Mouse (Mus musculus): Measurements from ENCODE around the gene Cacna1d.

The Cacna1d gene

GRCm38 (mm10) chr14:30491342-30491741, at the start of gene Cacna1d:
Cacna1d (minus strand) TSS chr14:30491455.
- DNase-seq (ENCODE audit: low read depth, low spot score) = no peak

- no peak for DNase-seq (ENCODE audit: low read depth, low spot score)
Measured at GRCm38 (mm10) chr14:30533780-30534450, 42.7 kb upstream of the Cacna1d start.

GRCm38 (mm10) chr14:30531896-30532295, 40.6 kb upstream of the Cacna1d start:
- no peak for DNase-seq (ENCODE audit: low read depth, low spot score)

DNA sequence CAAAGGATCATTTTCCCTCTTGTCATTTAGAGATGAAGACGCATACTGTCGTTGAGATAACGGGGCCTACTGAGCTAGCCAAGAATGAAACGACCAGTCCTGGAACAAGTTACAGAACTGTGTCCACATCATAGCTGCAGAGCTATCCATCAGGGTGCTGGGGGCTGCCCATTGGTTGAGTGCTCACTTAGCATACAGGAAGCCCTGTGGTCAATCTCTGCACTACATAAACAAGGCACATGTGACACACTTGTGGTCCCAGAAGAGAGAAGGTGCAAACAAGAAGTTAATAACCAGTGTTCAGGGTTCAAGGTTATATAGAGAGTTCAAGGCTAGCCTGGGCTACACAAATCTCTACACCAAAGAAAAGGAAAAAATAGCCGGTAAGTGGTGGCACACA, 40.2 kb upstream of the Cacna1d start:
- no peak for DNase-seq (ENCODE audit: low read depth, low spot score)

DNA sequence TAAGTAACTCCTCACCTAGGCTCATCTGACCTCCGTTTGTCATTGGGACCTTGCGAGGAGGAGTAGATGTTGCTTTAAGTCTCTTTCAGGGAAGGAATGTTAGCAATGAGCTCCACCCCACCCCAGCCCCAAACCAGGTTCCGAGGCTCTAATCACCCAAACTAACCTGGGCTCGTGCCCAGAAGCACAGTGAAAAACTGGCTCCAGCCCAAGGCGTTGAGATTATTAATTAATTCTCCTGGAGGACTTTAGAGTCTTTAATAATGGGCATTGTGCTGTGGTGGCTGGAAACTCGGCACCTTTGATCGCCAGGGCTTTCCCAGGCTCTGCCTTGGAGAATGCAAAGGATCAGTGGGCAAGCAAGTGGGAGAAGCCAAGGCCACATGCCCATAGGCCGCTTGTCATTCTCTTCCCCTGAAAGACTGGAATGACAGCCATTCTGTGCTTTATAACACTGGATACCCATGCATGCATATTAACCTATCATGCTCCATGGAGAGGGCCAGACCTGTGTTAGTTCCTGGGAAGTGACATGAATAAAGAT, 39.5 kb upstream of the Cacna1d start:
- DNase-seq (ENCODE audit: low read depth, low spot score) = no peak

DNA sequence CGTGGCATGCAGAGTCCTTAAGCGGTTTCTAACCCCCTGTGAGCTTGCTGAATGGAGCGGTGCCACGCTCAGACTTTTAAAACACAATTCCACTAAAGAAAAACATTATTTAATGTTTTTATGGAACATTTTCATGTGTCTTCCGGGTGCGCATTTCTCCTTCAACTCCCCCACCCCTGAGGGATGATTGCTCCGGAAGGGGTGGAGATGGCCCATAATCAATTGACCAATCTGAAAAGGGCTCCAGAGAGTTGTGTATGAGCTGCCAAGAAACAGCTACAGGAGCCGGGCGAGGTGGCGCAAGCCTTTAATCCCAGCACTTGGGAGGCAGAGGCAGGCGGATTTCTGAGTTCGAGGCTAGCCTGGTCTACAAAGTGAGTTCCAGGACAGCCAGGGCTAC, 38.2 kb upstream of the Cacna1d start:
- no peak for DNase-seq (ENCODE audit: low read depth, low spot score)

- DNase-seq (ENCODE audit: low read depth, low spot score) = no peak
Measured at GRCm38 (mm10) chr14:30528961-30529360, 37.7 kb upstream of the Cacna1d start.

DNA sequence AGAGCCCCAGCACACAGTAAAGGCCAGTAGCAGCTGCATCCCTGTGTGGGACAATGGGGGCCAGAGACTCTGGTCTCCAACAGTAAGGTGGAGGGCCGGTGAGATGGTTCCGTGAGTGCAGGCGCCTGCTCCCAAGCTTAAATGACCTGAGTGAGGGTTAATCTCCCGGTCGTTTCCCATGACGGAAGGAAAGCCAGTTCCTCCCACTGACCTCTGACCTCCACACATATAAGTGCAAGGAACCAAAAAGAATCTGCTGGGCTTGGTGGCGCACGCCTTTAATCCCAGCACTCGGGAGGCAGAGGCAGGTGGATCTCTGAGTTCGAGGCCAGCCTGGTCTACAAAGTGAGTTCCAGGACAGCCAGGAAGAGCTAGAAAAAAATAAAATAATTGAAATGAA, 37.1 kb upstream of the Cacna1d start:
- no peak for DNase-seq (ENCODE audit: low read depth, low spot score)

DNA sequence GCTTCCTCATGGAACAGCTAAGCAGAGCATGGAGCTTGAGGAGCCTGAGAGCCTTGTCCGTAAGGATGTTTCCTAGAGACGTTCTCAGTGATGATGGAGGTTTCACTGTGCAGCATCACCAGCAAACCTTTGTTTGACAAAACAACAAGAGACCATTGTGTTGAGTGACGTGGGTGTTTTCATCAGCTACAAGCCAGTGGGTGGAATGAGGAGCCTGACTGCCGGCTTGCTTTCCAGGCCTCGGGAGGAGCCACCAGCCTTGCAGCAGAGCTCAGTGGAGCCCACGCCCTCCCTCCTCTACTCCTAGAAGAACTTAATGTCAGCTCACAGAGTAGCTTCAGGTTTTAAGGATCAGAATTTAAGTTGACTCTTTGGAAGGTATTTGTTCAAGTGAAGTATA, 32.1 kb upstream of the Cacna1d start:
- no peak for DNase-seq (ENCODE audit: low read depth, low spot score)

DNA sequence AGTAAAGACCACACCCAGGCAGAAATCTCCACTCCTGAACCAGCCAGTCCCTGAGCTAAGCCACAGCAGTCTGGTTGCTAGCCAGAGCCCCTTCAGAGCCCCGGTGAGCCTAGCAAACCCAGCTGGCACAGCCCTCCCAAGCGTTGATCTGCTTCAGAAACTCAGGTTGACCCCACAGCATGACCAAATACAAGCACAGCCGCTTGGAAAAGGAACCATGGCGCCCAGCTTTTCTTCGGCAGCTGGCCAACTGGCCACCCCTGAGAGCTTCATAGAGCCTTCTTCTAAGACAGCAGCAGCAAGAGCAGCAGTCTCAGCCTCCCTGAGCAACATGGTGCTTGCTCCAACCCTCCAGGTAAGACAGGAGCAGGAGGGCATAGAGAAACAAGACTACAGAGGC, 28.1 kb upstream of the Cacna1d start:
- DNase-seq (ENCODE audit: low read depth, low spot score) = no peak

GRCm38 (mm10) chr14:30515931-30516723, 24.9 kb upstream of the Cacna1d start:
- DNase-seq (ENCODE audit: low read depth, low spot score) = peak; percentile 26

GRCm38 (mm10) chr14:30512896-30513295, 21.6 kb upstream of the Cacna1d start:
- no peak for DNase-seq (ENCODE audit: low read depth, low spot score)

GRCm38 (mm10) chr14:30510214-30510763, 19.0 kb upstream of the Cacna1d start:
- no peak for DNase-seq (ENCODE audit: low read depth, low spot score)

GRCm38 (mm10) chr14:30504990-30505389, 13.7 kb upstream of the Cacna1d start:
- DNase-seq (ENCODE audit: low read depth, low spot score) = no peak

- DNase-seq (ENCODE audit: low read depth, low spot score) = no peak
Measured at GRCm38 (mm10) chr14:30498202-30498601, 6.9 kb upstream of the Cacna1d start.

GRCm38 (mm10) chr14:30494998-30495397, 3.7 kb upstream of the Cacna1d start:
- no peak for DNase-seq (ENCODE audit: low read depth, low spot score)

DNA sequence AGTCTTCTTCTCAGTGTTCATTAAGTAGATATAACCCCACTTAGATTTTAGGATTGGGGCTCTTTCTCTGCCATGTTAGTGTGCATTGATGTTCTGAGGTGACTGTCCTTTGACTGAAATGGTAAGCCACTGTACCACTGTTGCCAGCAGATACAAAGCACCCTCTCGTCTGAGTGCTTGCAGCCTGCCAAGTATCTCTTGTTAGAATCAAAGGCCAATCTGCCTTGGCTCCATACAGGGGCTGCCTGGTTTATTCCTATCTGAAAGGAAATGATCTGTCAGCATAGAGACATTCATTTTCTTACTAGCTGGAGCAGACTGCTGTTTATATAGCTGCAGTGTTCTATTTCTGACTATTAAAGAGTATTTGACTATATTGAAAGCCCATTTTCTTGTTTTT, 2.0 kb upstream of the Cacna1d start:
- DNase-seq (ENCODE audit: low read depth, low spot score) = no peak

GRCm38 (mm10) chr14:30479361-30479948, 11.8 kb downstream of the Cacna1d start, which contains the start of gene Dcp1a:
Dcp1a (plus strand) TSS chr14:30479535.
- DNase-seq (ENCODE audit: low read depth, low spot score) = peak; percentile 95

GRCm38 (mm10) chr14:30474416-30474815, 16.8 kb downstream of the Cacna1d start:
- DNase-seq (ENCODE audit: low read depth, low spot score) = no peak

- no peak for DNase-seq (ENCODE audit: low read depth, low spot score)
Measured at GRCm38 (mm10) chr14:30473605-30474004, 17.6 kb downstream of the Cacna1d start.

GRCm38 (mm10) chr14:30463312-30463711, 27.9 kb downstream of the Cacna1d start:
- no peak for DNase-seq (ENCODE audit: low read depth, low spot score)

DNA sequence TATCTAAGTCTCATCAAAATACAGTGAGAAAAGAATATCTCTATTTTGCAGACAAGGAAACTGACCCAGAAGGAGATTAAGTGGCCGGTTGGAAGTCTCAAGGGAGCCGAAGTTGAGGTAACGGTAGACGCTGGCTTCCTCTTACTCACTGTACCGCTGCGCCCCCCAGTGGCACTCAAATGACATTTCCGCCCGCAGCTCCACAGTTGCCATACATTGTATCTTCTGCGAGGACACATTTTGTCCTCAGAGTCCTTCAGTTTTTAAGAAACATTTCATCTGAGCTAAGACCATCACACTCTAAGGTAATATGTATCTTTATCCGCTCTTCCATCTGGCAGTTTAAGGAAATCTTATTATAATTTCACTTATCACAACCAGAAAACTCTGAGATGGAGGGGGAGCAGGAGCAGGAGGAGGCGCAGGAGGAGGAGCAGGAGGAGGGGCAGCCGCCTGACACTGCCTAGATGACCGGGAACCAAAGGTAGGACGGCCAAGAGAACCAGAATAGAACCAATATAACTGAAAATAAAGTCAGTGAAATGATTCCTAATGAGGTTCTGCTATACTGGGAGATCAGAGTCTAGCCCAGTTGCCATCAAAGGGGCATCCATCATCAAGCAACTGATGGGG, 31.2 kb downstream of the Cacna1d start:
- DNase-seq (ENCODE audit: low read depth, low spot score) = peak; percentile 37
